Mouse (Mus musculus): ENCODE results near the gene Vat1.

- TF ChIP-seq CTCF (IDR thresholded peaks at IDR 0.05; ENCODE audit: insufficient read depth, low read depth, low read length): no peak
- TF ChIP-seq POLR2A (IDR thresholded peaks at IDR 0.05; ENCODE audit: insufficient read depth, low read depth, low read length): no peak
Measured at GRCm38 (mm10) chr11:101485509-101486028, 19.5 kb upstream of the Vat1 start.

All from olfactory bulb, adult 2 months (tissue).